Mouse (Mus musculus) ES-E14 (cell line): Measurements from ENCODE around the gene Serpinb13. TPM values are rescaled to one million over a fixed set of nuclear protein-coding genes. Genes with fewer than 3 reads are reported as not detected.

Experiments
- DNase-seq: peaks from one replicate; pipeline ENCODE4 v3.0.0-alpha.2; 2013; ENCODE audit warnings: low read depth, low spot score
- H3K27ac ChIP-seq: 2 replicates; pipeline ENCODE4 v1.5.1; 2012; ENCODE audit warnings: low read depth, mild to moderate bottlenecking, low read length, moderate library complexity, mixed read lengths; ENCODE audit not compliant: poor library complexity, insufficient read depth, severe bottlenecking
- H3K36me3 ChIP-seq: 2 replicates; pipeline ENCODE4 v1.6.1; 2012; ENCODE audit warnings: mild to moderate bottlenecking, low read length, moderate library complexity, mixed read lengths; ENCODE audit not compliant: control insufficient read depth, poor library complexity, insufficient read depth, severe bottlenecking
- H3K4me1 ChIP-seq, 2 experiments: fragments of 150-350 bp in 1 of 2; sonication (generic) in 1 of 2; 2 replicates each; pipeline ENCODE4 v1.6.1; 2012; ENCODE audit warnings: low read length in 2 of 2, mild to moderate bottlenecking in 1 of 2, mixed read lengths in 1 of 2; ENCODE audit not compliant: control insufficient read depth in 2 of 2, insufficient read depth in 2 of 2, poor library complexity in 1 of 2
- H3K4me3 ChIP-seq, 2 experiments: fragments of 150-350 bp in 1 of 2; sonication (generic) in 1 of 2; 2 replicates each; pipeline ENCODE4 v1.5.1; 2012; ENCODE audit warnings: low read length in 2 of 2, low read depth in 1 of 2, mild to moderate bottlenecking in 1 of 2, mixed read lengths in 1 of 2; ENCODE audit not compliant: insufficient read depth in 1 of 2, poor library complexity in 1 of 2, severe bottlenecking in 1 of 2
- H3K9ac ChIP-seq: 2 replicates; pipeline ENCODE4 v1.6.1; 2012; ENCODE audit warnings: low read depth, mild to moderate bottlenecking, low read length, mixed read lengths; ENCODE audit not compliant: poor library complexity, insufficient read depth, severe bottlenecking
- H3K9me3 ChIP-seq: fragments of 150-350 bp; sonication (generic); 2 replicates; pipeline ENCODE4 v1.6.1; 2012; ENCODE audit warnings: low read depth, mild to moderate bottlenecking, low read length; ENCODE audit not compliant: control insufficient read depth, insufficient read depth
- CHD2 ChIP-seq: IDR thresholded peaks from 2 replicates; pipeline ENCODE4 v1.6.1; 2014; ENCODE audit warnings: mild to moderate bottlenecking, low read depth, low read length, inconsistent platforms
- HCFC1 ChIP-seq: IDR thresholded peaks from 2 replicates; pipeline ENCODE4 v1.6.1; 2012; ENCODE audit warnings: low read length, inconsistent platforms, borderline replicate concordance; ENCODE audit not compliant: insufficient read depth
- MAFK ChIP-seq: IDR thresholded peaks from 2 replicates; pipeline ENCODE4 v1.6.1; 2014; ENCODE audit warnings: mild to moderate bottlenecking, low read depth, low read length, inconsistent platforms; ENCODE audit not compliant: insufficient read depth
- ZC3H11A ChIP-seq: IDR thresholded peaks from 2 replicates; pipeline ENCODE4 v1.6.1; 2012; ENCODE audit warnings: low read depth, mild to moderate bottlenecking, inconsistent platforms, low read length, borderline replicate concordance
- ZNF384 ChIP-seq: IDR thresholded peaks from 2 replicates; pipeline ENCODE4 v1.6.1; 2012; ENCODE audit warnings: low read depth, low read length, inconsistent platforms
- in situ Hi-C, 2 experiments: fragments of 600-800 bp; cut with MboI; formaldehyde crosslinking; loops; one replicate each; pipeline ENCODE4 v1.15.1; 2025; ENCODE audit warnings: low sequenced_read_pairs in 2 of 2, inconsistent platforms in 1 of 2; ENCODE audit not compliant: unreplicated experiment in 2 of 2
- total RNA-seq: library from RNA; depleted of rRNA; stranded (reverse); fragments of 300-350 nt; gene quantifications from 2 replicates; pipeline ENCODE4 v1.2.3, GENCODE M21; 2012; rRNA removed

Serpinb13 gene
- total RNA-seq = not detected in 2 replicates

DNA sequence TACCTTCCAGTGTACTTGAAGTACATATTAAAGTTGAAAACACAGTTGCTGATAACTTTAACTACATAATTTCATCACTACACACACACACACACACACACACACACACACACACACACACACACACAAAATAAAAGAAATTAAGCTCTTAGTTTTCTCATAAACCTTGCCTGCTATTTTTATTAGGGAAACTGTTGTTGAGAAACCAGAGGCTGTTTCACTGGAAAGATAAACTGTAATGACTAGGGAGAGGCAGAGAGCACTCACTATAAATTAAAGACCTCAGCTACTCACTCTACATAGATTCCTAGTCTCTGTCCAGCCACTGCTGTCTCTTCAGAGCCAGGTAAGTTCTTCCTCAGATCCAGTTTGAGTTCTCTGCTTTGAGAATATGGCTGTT lies at the start of gene Serpinb13:
Gene Serpinb13, plus strand, starts transcription at position 301 of the 400 bp plus-strand sequence.
- Histone ChIP-seq H3K4me3 (no peak within 1 kb of the TSS), H3K4me1 (no peaks in the 10 kb centered on the region), H3K36me3 (no peaks in the 10 kb centered on the region), H3K9ac (no peak within 1 kb of the TSS), H3K27ac (no peak within 1 kb of the TSS), H3K9me3 (no peaks in the 10 kb centered on the region)
- TF ChIP-seq MAFK = no peak
- TF ChIP-seq CHD2 = no peak
- no peak for TF ChIP-seq HCFC1
- TF ChIP-seq ZNF384 = no peak
- no peak for TF ChIP-seq ZC3H11A
- in situ Hi-C loops = no loop called here
- no peak for DNase-seq

DNA sequence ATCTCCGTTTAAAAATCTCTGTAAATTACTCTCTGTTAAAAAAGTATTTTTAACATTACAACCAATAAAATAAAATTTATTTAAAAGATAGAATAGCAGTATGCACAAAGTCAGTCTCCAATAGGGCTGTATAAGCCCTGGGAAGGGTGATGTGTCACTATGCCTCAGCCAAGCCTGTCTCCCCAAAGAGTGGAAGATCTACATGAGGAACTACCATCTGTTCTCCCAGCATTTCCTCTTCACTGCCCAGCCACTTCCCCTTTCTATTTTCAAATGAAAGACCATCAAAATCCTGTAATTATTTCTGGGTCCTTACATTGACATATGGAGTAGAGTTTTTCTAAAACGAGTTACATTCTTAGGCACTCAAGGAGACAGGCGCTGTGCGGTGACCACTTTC lies 48.8 kb upstream of the Serpinb13 start:
- TF ChIP-seq ZC3H11A = no peak
- no peak for DNase-seq
- in situ Hi-C loops = no loop called here
- no peaks in the 10 kb centered on the region for H3K4me1 ChIP-seq
- no peaks in the 10 kb centered on the region for H3K36me3 ChIP-seq
- no peak overlapping the region for H3K27ac ChIP-seq
- H3K9ac ChIP-seq = no peak overlapping the region
- no peak overlapping the region for H3K4me3 ChIP-seq
- no peaks in the 10 kb centered on the region for H3K9me3 ChIP-seq

DNA sequence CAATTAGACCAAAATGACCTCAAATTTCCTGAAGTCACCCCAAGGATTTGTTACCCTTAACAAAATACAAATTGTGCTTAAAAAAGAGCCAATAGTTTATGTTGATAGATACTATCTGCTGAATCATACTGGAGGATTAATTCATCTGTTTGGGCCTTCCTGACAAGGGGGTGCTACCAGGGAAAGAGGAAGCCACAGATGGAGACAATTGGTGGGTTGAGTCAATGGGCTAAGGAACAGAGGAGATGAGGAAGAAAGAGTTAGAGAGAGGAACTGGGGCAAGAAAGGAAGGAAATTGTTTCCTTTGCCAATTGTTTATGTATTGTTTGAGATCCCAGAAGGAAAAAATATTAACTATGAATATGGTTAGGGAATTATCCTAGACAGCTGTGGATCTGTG lies 47.1 kb upstream of the Serpinb13 start:
- Histone ChIP-seq H3K36me3 (no peaks in the 10 kb centered on the region), H3K9ac (no peak overlapping the region), H3K27ac (no peak overlapping the region), H3K4me1 (no peaks in the 10 kb centered on the region), H3K9me3 (no peaks in the 10 kb centered on the region), H3K4me3 (no peak overlapping the region)
- DNase-seq = no peak
- in situ Hi-C loops = no loop called here
- TF ChIP-seq CHD2 (no peak), ZNF384 (no peak)

- Histone ChIP-seq H3K36me3 (no peaks in the 10 kb centered on the region), H3K4me3 (no peak within 1 kb of the TSS), H3K9ac (no peak within 1 kb of the TSS), H3K27ac (no peak within 1 kb of the TSS), H3K9me3 (no peaks in the 10 kb centered on the region), H3K4me1 (no peaks in the 10 kb centered on the region)
- in situ Hi-C loops = no loop called here
- TF ChIP-seq CHD2 (no peak), ZC3H11A (no peak), ZNF384 (no peak), HCFC1 (no peak), MAFK (no peak)
- no peak for DNase-seq
Observed at GRCm38 (mm10) chr1:106934265-106934664, 46.5 kb upstream of the Serpinb13 start, which contains the start of gene Serpinb12. Gene Serpinb12 (plus strand): TSS chr1:106934449.

GRCm38 (mm10) chr1:106947217-106947616 lies 33.6 kb upstream of the Serpinb13 start:
- H3K9me3 ChIP-seq = no peaks in the 10 kb centered on the region
- no peak for DNase-seq
- H3K27ac ChIP-seq = no peak overlapping the region
- no peak for TF ChIP-seq CHD2
- TF ChIP-seq MAFK = no peak
- TF ChIP-seq ZC3H11A = no peak
- TF ChIP-seq HCFC1 = no peak
- TF ChIP-seq ZNF384 = no peak
- in situ Hi-C loops = no loop called here
- no peaks in the 10 kb centered on the region for H3K4me1 ChIP-seq
- H3K36me3 ChIP-seq = no peaks in the 10 kb centered on the region
- H3K4me3 ChIP-seq = no peak overlapping the region
- H3K9ac ChIP-seq = no peak overlapping the region
